Mouse (Mus musculus): ENCODE results near the gene Scn1a. TPM values are rescaled to one million over a fixed set of nuclear protein-coding genes. Genes with fewer than 3 reads are reported as not detected.

The Scn1a gene
- total RNA-seq, 2 experiments from 2014 or later: 64.4 to 69.1 TPM

- DNase-seq (ENCODE audit: low spot score in 2 of 2): peak; percentile 96 to 98
These were observed 184.2 kb downstream of the Scn1a start, which contains the start of gene Ttc21b for GRCm38 (mm10) chr2:66256220-66257131. Gene Ttc21b, minus strand, starts transcription at chr2:66256617.

GRCm38 (mm10) chr2:66244013-66244412, 196.6 kb downstream of the Scn1a start:
- no peak for DNase-seq (ENCODE audit: low spot score in 2 of 2)

GRCm38 (mm10) chr2:66240334-66240733, 200.3 kb downstream of the Scn1a start:
- DNase-seq (ENCODE audit: low spot score in 2 of 2): no peak

DNA sequence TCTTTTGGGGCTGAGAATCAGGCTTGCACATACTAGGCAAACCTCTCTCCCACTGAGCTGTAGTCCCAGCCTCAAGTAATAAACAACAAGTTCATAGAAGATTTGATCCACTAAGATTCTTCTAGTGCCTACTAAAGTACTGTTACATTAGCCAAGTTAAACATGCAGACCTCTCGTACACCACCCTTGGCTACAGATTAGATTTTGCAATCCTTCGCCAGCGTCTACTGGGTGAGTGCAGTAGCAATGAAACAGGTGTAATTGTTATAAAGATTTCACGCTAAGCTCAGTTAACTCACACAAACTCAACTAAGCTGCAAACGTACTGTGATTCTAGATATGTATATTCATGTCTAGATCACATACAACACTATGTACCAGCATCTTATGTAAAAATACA, 201.8 kb downstream of the Scn1a start:
- DNase-seq (ENCODE audit: low spot score in 2 of 2): no peak

DNA sequence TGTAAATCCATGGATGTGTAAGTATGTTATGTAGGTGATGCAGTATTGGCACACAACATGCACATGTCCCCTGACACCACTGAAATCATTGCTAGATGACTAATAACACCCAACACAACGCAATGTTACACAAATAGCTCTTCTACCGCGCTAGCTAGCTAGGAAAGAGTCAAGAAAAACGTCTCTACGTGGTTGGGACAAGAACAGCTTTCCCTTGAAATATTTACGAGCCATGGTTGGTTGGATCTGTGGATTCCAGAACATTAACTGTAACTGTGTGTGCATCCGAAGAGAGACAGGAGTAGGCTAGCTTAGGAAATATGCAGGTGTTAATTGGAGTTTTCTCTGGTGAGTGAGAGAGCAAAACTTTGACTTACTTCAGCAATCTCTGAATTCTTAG, 219.7 kb downstream of the Scn1a start:
- DNase-seq (ENCODE audit: low spot score in 2 of 2): no peak

Other genes with a start within 250 kb of the Scn1a start
- 10 to 100 TPM; 10.9 to 12.0 TPM for gene Ttc21b, start 184.2 kb downstream of the Scn1a start, total RNA-seq (2021)
- gene Scn9a, start 194.1 kb upstream of the Scn1a start, total RNA-seq (2021): 1 to 10 TPM; 3.5 to 3.8 TPM

All from layer of hippocampus, adult 18-20 months (tissue).